Mouse (Mus musculus) midbrain, postnatal 0 days (tissue): ENCODE measurements around the gene Serpinb9e. TPM values are rescaled to one million over a fixed set of nuclear protein-coding genes. Genes with fewer than 3 reads are reported as not detected.
"Not testable (repeated sequence)": the region's sequence is repeated elsewhere in the genome, so short reads cannot be mapped to it uniquely, and the experiment has no call there.

ENCODE experiments used
- ATAC-seq: fragments of 200-750 bp; cut with Nextera tagmentation; 2 replicates; pipeline ENCODE4 v1.8.0; 2017; ENCODE audit warnings: moderate number of reproducible peaks, mild to moderate bottlenecking, moderate TSS enrichment, moderate library complexity; ENCODE audit not compliant: low FRiP score
- DNase-seq: peaks from one replicate; pipeline ENCODE4 v3.0.0-alpha.2; 2015; ENCODE audit warnings: low spot score
- H3K27ac ChIP-seq: fragments of 300-500 bp; sonication (generic); 2 replicates; pipeline ENCODE4 v1.5.1; 2014; ENCODE audit warnings: low read depth, mild to moderate bottlenecking, low read length, mixed read lengths
- H3K27me3 ChIP-seq: fragments of 300-500 bp; sonication (generic); 2 replicates; pipeline ENCODE4 v1.6.1; 2014; ENCODE audit warnings: low read length, control low read depth, mixed read lengths; ENCODE audit not compliant: insufficient read depth
- H3K36me3 ChIP-seq: fragments of 300-500 bp; sonication (generic); 2 replicates; pipeline ENCODE4 v1.6.1; 2014; ENCODE audit warnings: low read length, control low read depth, mixed read lengths; ENCODE audit not compliant: insufficient read depth
- H3K4me1 ChIP-seq: fragments of 300-500 bp; sonication (generic); 2 replicates; pipeline ENCODE4 v1.6.1; 2014; ENCODE audit warnings: mild to moderate bottlenecking, control low read depth, antibody characterized with exemption, low read length, mixed read lengths; ENCODE audit not compliant: insufficient read depth
- H3K4me2 ChIP-seq: fragments of 300-500 bp; sonication (generic); 2 replicates; pipeline ENCODE4 v1.6.1; 2014; ENCODE audit warnings: low read depth, mild to moderate bottlenecking, low read length, mixed read lengths; ENCODE audit not compliant: poor library complexity, severe bottlenecking
- H3K4me3 ChIP-seq: fragments of 300-500 bp; sonication (generic); 2 replicates; pipeline ENCODE4 v1.5.1; 2014; ENCODE audit warnings: low read depth, mild to moderate bottlenecking, low read length, moderate library complexity
- H3K9ac ChIP-seq: fragments of 300-500 bp; sonication (generic); replicated peaks from 2 replicates; pipeline ENCODE4 v1.6.1; 2014; ENCODE audit warnings: mild to moderate bottlenecking, low read length, moderate library complexity, mixed read lengths; ENCODE audit not compliant: poor library complexity, severe bottlenecking
- H3K9me3 ChIP-seq: fragments of 300-500 bp; sonication (generic); 2 replicates; pipeline ENCODE4 v1.6.1; 2016; ENCODE audit warnings: low read length, control low read depth
- CTCF ChIP-seq: IDR thresholded peaks from 2 replicates; pipeline ENCODE4 v1.5.1; 2016; ENCODE audit warnings: antibody characterized with exemption, mild to moderate bottlenecking
- WGBS: fragments of 180-500 bp; shearing (Covaris S2); extraction: QIAGEN DNeasy Blood & Tissue Kit; methylation state at CpG from one replicate; pipeline ENCODE4 v1.1.7; 2014; 5-methylcytosine and 5-hydroxymethylcytosine counted together
- polyA plus RNA-seq: library from polyadenylated mRNA; unstranded; fragments of >200 nt; fragmentation: Nextera tagmentation; extraction: Ambion mirVana; gene quantifications from 2 replicates; pipeline ENCODE4 v1.2.1, GENCODE M21; 2015
- total RNA-seq: library from RNA; depleted of rRNA; stranded (reverse); fragments of >200 nt; gene quantifications from 2 replicates; pipeline ENCODE4 v1.2.3, GENCODE M21; 2014; rRNA removed

Gene Serpinb9e
- total RNA-seq (not detected in 2 replicates), polyA plus RNA-seq (not detected in 2 replicates)

DNA sequence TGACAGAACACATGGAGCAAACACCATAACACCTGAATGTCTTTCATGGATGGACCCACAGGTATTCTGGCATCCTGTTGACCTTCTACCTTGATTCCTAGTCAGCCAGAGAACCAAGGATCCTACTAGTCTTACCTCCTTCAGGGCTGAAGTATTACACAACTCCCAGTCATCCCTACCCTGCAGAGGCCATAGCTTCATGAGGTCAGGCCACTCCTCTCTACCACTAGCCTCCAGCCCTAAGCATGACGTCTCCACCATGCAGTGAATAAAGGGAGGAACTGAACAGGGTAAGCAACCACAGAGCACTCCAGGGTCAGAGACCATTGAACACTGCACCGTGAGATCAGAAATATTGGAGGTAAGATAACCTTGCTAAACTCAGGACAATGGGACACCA, at the start of gene Serpinb9e:
Gene Serpinb9e (plus strand): TSS at position 301 of the 400 bp plus-strand sequence.
- H3K4me2 ChIP-seq, H3K27ac ChIP-seq, ATAC-seq, H3K9ac ChIP-seq, H3K27me3 ChIP-seq, H3K36me3 ChIP-seq, DNase-seq, H3K4me1 ChIP-seq, H3K9me3 ChIP-seq, H3K4me3 ChIP-seq: not testable (repeated sequence)
- WGBS = 87% methylated on average over 2 of the region's 2 CpGs

DNA sequence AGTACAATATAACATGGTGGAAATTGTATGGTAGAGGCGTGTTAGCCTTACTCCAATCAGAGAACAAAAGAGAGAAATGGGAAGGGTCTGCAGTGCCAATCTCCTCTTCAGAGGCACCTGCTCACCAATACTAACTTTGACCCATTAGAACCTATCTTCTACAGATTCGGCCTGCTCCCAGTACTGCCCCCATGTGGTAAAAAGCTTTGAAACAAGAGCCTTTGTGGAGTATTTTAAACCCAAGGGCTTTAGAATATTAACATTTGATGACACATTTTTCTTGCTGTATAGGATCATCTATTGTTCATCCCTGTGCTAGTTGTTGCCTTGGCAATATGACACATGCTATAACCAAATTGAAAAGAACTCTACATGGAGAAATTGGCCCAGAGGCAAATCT, 49.7 kb upstream of the Serpinb9e start:
- Histone ChIP-seq H3K9ac (no peak overlapping the region), H3K36me3 (no peaks in the 10 kb centered on the region), H3K27ac (no peak overlapping the region), H3K4me3 (no peak overlapping the region), H3K4me2 (no peak overlapping the region), H3K27me3 (no peaks in the 10 kb centered on the region), H3K9me3 (no peaks in the 10 kb centered on the region), H3K4me1 (no peaks in the 10 kb centered on the region)
- ATAC-seq (no peak), DNase-seq (no peak)
- 77% methylated on average over 2 of the region's 2 CpGs for WGBS
- peak; percentile 13; the same call in 1 of the 2 replicates for TF ChIP-seq CTCF

DNA sequence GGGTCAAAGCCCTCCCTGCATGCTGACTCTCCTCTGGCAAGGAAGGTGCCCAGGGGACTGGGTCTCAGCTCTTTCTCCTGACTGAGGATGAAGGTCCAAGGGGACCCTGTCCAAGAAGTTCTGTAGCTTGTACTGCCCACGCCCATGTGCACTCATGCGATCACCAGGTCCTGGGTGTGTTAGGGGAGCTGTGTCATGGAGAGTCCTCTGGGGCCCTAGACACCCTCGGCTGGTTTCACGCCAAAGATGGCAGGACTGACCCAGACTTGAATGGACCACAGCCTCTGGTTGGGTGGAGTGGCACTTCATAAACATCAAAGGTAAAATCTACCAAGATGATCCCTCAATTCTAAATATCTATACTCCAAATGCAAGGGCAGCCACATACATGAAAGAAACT, 59.2 kb downstream of the Serpinb9e start:
- H3K4me2 ChIP-seq, H3K36me3 ChIP-seq, DNase-seq, H3K4me3 ChIP-seq, H3K4me1 ChIP-seq, H3K9me3 ChIP-seq, H3K9ac ChIP-seq, ATAC-seq, H3K27ac ChIP-seq, H3K27me3 ChIP-seq: not testable (repeated sequence)
- WGBS = 82% methylated on average over 4 of the region's 4 CpGs

Other genes with a start within 250 kb of the Serpinb9e start
- gene Serpinb9, start 246.4 kb upstream of the Serpinb9e start, total RNA-seq = 1.6 and 3.2 TPM in 2 replicates
- gene Serpinb9, start 246.4 kb upstream of the Serpinb9e start, polyA plus RNA-seq = 2.9 and 3.0 TPM in 2 replicates
- gene Serpinb9b, start 222.2 kb upstream of the Serpinb9e start, total RNA-seq = 0.66 TPM in 1 of 2 replicates, not detected in the other
- 0.20 and 0.36 TPM in 2 replicates for gene Serpinb9b, start 222.2 kb upstream of the Serpinb9e start, polyA plus RNA-seq
- 1.8 and 3.1 TPM in 2 replicates for gene Serpinb1b, start 171.0 kb upstream of the Serpinb9e start, total RNA-seq
- gene Serpinb1b, start 171.0 kb upstream of the Serpinb9e start, polyA plus RNA-seq = 1.6 and 2.3 TPM in 2 replicates
- gene Serpinb9c, start 89.9 kb upstream of the Serpinb9e start, total RNA-seq = not detected in 2 replicates
- not detected in 2 replicates for gene Serpinb9c, start 89.9 kb upstream of the Serpinb9e start, polyA plus RNA-seq
- gene Serpinb9d, start 56.7 kb upstream of the Serpinb9e start, total RNA-seq = not detected in 2 replicates
- gene Serpinb9d, start 56.7 kb upstream of the Serpinb9e start, polyA plus RNA-seq = not detected in 2 replicates
- gene Serpinb9f, start 74.5 kb downstream of the Serpinb9e start, total RNA-seq = not detected in 2 replicates
- not detected in 2 replicates for gene Serpinb9f, start 74.5 kb downstream of the Serpinb9e start, polyA plus RNA-seq
- not detected in 2 replicates for gene Gm11397, start 146.1 kb downstream of the Serpinb9e start, total RNA-seq
- not detected in 2 replicates for gene Gm11397, start 146.1 kb downstream of the Serpinb9e start, polyA plus RNA-seq
- not detected in 2 replicates for gene Serpinb9g, start 235.2 kb downstream of the Serpinb9e start, total RNA-seq
- gene Serpinb9g, start 235.2 kb downstream of the Serpinb9e start, polyA plus RNA-seq = not detected in 2 replicates